Mouse (Mus musculus) kidney, postnatal 14 days (tissue): Measurements from ENCODE around the gene Hoxd10.

Experiments used
- DNase-seq: peaks from one replicate; pipeline ENCODE4 v3.0.0; 2022; ENCODE audit warnings: mixed read lengths

The Hoxd10 gene

GRCm38 (mm10) chr2:74691022-74691951 lies at the start of gene Hoxd10:
TSS of gene Hoxd10 (plus strand) at chr2:74691924.
- DNase-seq: peak; percentile 94

- no peak for DNase-seq
Observed at GRCm38 (mm10) chr2:74642431-74642830, 49.3 kb upstream of the Hoxd10 start.

GRCm38 (mm10) chr2:74645631-74646030 lies 46.1 kb upstream of the Hoxd10 start:
- no peak for DNase-seq

GRCm38 (mm10) chr2:74647082-74647864 lies 44.5 kb upstream of the Hoxd10 start:
- DNase-seq: no peak

- DNase-seq: no peak
Observed at GRCm38 (mm10) chr2:74652996-74653340, 38.8 kb upstream of the Hoxd10 start.

GRCm38 (mm10) chr2:74653781-74654535 lies 37.8 kb upstream of the Hoxd10 start:
- DNase-seq: no peak

- DNase-seq: no peak
Observed at GRCm38 (mm10) chr2:74654743-74655419, 36.8 kb upstream of the Hoxd10 start.

GRCm38 (mm10) chr2:74655420-74655781 lies 36.3 kb upstream of the Hoxd10 start:
- peak; percentile 62 for DNase-seq

GRCm38 (mm10) chr2:74655821-74656631 lies 35.7 kb upstream of the Hoxd10 start:
- DNase-seq: no peak

- no peak for DNase-seq
Observed at GRCm38 (mm10) chr2:74656632-74657021, 35.1 kb upstream of the Hoxd10 start.

GRCm38 (mm10) chr2:74657251-74658023 lies 34.3 kb upstream of the Hoxd10 start:
- DNase-seq: no peak

GRCm38 (mm10) chr2:74658024-74658666 lies 33.6 kb upstream of the Hoxd10 start:
- no peak for DNase-seq

GRCm38 (mm10) chr2:74658667-74659371 lies 32.9 kb upstream of the Hoxd10 start:
- no peak for DNase-seq

- DNase-seq: no peak
Observed at GRCm38 (mm10) chr2:74659507-74660005, 32.2 kb upstream of the Hoxd10 start, which contains the start of gene Evx2. TSS of gene Evx2 (minus strand) at chr2:74659557.

GRCm38 (mm10) chr2:74660421-74661375 lies 31.0 kb upstream of the Hoxd10 start:
- DNase-seq: no peak

GRCm38 (mm10) chr2:74661685-74662084 lies 30.0 kb upstream of the Hoxd10 start:
- DNase-seq: peak; percentile 54

GRCm38 (mm10) chr2:74663291-74663925 lies 28.3 kb upstream of the Hoxd10 start:
- DNase-seq: peak; percentile 73

GRCm38 (mm10) chr2:74666411-74666810 lies 25.3 kb upstream of the Hoxd10 start:
- DNase-seq: no peak
